Mouse (Mus musculus) neutrophil, adult 5-6 weeks (primary cell): ENCODE results near the gene Art3. TPM values are rescaled to one million over a fixed set of nuclear protein-coding genes. Genes with fewer than 3 reads are reported as not detected.

Source experiments
- ATAC-seq: fragments of 151-379, 151-347 bp; 2 replicates; pipeline ENCODE4 v1.8.0; 2017; ENCODE audit warnings: mild to moderate bottlenecking, moderate TSS enrichment; ENCODE audit not compliant: insufficient number of reproducible peaks, poor library complexity, low FRiP score, severe bottlenecking; ENCODE audit errors: extremely low read depth
- total RNA-seq: library from RNA; stranded (forward); fragments of 200-1000 nt; gene quantifications from 2 replicates; pipeline ENCODE4 v1.2.3, GENCODE M21; 2017

Art3 gene
- total RNA-seq, 1 experiment from 2014 or later = not detected

DNA sequence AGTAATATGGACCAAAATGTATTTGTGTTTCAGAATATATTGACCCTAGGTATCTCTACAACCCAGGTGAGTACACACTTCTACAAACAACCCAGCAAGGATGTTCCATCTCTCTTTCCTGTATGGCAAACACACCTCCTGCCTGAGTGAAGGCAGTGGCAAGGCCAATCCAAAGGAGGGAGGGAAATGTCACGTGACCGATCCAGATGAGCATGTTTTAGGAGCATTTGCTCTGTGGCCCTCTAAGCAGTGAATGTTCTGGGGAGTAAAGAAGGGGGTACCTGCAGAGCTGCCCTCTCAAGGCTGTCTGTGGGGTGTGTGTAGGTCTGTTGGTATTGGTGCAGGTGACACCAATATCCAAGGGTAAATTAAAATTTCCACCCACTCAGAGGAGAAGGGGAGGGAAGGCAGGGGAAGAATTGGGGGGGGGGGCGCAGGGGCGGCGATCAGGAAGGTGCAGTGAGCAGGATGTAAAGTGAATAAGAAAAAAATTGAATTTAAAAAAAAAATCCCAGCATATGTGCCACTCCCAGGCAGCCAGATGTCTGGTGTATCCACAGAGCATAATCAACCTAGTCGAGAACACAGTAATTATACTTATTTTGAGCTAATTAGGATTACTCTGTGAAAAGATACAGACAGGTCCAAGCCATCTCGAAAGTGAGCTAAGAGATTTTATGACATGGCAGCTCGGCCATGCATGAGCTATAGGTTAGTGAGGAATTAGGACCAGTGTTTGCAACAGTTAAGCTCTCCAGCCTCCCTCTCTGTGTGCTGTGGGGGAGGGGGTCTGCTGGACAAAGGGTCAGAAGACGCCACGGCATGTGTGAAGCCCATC, 72.2 kb downstream of the Art3 start:
- ATAC-seq = no peak

DNA sequence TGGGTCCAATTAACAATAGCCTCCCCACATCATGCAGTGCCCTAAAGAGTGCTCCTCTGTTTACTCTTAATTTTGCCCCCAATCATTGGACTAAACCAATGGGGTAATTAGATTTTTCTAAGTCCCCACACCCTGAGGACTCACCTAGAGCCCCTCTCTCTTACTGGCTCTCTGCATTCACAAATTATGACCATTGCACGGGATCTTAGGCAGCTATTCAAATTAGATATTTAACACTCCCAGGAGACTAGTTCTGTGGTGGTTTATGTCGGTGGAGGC, 72.7 kb downstream of the Art3 start:
- no peak for ATAC-seq

DNA sequence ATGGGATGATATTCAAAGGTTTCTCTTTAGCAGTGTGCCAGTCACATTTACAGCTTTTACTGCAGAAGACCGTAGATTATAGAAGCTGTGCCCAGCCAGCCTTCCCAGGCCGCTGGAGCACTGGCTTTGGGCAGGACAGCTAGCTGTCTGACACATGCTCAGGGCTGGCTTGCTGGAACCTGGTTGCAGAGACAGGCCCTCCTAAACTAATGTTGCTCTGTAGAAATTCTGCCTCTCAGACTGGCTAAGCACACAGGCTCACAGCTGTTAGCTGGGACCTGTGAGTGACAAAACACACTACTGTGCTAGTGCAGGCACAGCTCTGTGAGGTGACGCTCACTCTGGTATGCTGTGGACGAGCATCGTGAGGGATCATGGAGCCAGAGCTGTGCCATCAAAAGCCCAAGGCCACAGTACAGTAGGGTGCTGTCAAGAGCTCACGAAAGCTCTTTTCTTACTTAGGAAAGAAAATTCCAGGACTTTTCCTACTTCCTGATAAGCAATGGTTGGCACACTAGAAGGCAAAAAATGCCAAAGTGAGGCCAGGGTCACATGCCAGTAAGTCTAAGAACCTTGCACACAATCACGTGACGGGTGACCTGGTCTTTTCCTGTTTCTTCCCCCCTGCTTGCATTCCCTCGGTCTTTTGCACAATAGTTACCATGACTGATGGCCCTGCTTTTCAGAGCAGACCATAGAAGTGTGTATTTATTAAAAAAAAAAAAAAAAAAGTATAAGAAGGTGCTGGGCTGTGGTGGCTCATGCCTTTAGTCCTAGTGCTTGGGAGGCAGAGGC, 77.9 kb downstream of the Art3 start:
- ATAC-seq = no peak

DNA sequence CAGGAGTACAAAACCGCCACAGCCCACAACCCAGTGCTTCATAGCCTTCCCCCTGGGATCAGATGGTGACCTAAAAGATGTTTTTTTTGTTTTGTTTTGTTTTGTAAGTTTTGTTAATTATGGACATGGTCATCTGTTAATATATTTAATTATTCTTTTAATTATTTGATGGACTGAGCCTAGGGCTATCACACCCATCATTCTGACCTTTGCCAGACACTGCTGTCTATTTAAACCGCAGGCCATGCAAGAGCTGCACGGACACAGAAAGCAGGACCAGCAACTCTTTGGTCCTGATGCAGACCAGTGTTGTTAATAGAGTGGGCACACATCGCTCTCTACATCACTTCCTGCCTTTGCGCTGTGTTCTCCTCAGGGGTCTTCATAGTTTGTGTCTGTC, 78.9 kb downstream of the Art3 start:
- ATAC-seq = no peak

DNA sequence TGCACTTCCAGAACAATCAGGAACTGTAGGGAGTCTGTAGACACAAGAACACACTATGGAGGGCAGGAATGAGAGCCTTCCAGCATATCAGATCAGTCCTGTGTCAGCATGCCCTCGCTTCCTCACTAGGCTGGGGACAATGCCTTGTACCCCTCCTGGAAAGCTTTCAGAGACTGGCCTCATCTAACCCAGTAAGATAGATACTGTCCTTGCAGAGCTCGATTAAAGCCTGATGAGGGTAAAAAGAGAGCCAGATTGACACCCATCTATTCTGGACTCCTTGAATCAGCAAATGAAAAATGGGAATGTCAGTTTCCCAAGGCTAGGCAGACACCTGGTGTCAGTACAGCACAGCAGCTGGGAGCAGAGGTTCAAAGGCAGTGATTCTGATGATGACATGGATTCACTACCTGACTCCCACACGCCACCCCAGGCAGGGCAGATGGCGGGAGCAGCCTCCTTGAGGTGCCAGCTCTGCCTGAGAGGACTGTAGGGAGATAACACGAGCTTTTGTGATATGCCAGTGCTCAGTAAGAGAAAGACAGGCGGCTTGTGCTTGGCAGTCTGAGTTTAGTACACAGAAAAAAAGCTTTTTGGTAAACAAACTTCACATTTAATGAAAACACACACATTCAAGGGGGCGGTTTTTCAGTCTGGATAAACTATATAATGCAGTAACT, 80.0 kb downstream of the Art3 start:
- ATAC-seq = no peak

DNA sequence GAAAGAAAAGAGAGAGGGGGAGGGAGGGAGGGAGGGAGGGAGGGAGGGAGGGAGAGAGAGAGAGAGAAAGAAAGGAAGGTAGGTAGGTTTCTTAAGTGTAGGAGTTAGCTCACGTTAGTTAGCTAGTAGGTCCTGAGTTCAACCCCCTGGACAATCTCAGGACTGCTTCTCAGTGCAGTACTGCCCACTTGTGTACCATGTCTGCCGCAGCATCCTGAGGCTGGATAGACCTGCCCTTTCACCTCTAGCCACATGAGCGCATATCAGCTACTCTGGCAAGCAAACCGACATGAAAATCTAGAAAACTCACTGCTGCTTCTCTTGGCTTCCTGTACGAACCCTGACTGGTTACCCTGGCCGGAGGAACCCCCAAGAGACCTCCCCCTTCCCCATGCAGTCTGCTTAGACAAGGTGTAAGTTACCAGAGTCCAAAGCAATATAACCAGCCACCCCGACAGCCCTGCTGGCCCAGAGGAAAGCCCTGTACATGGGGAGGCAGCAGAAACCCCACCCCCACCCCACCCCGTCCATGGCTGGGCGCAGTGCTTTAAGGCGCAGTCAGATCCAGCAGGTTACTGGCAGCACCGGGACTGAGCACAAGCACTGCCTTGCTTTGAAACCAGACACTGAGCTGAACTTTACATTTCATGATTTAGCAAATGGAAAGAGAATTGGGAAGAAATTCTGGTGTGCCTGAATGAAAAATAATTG, 81.8 kb downstream of the Art3 start:
- ATAC-seq = no peak

GRCm38 (mm10) chr5:92413982-92414375, 82.4 kb downstream of the Art3 start:
- ATAC-seq = no peak

- no peak for ATAC-seq
Measured at GRCm38 (mm10) chr5:92424126-92424525, 92.5 kb downstream of the Art3 start.

- no peak for ATAC-seq
Measured at GRCm38 (mm10) chr5:92430723-92431122, 99.1 kb downstream of the Art3 start.

GRCm38 (mm10) chr5:92431611-92432010, 100.0 kb downstream of the Art3 start:
- no peak for ATAC-seq

GRCm38 (mm10) chr5:92434070-92434469, 102.4 kb downstream of the Art3 start:
- ATAC-seq = no peak

- ATAC-seq = no peak
Measured at GRCm38 (mm10) chr5:92434571-92434985, 103.0 kb downstream of the Art3 start.

GRCm38 (mm10) chr5:92435025-92435584, 103.5 kb downstream of the Art3 start, which contains the start of gene Nup54:
Gene Nup54 (minus strand): TSS chr5:92435219.
- ATAC-seq = peak; percentile 98

- no peak for ATAC-seq
Measured at GRCm38 (mm10) chr5:92438540-92438939, 106.9 kb downstream of the Art3 start.

DNA sequence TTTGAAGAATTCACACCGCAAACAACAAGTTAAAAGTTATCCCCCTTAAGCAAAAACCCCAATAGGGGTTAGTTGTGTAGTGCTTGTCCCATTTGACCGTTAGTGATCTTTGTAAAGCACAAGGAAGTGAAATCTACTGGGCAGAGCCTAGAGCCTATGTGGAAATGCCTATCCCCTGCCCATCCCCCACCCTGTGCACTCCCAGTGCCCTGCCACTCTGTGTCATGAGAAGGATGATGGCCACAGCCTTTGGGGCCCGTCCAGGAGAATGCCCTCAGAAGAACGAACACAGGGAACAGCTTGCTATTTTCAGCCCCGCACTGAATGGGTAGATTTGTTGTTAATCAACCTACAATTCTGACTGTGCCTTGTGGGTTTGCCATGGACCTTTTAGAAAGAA, 109.9 kb downstream of the Art3 start:
- peak; percentile 27; the same call in 1 of the 2 replicates for ATAC-seq

- ATAC-seq = no peak
Measured at GRCm38 (mm10) chr5:92442914-92443313, 111.3 kb downstream of the Art3 start.

- no peak for ATAC-seq
Measured at GRCm38 (mm10) chr5:92445016-92445415, 113.4 kb downstream of the Art3 start.

DNA sequence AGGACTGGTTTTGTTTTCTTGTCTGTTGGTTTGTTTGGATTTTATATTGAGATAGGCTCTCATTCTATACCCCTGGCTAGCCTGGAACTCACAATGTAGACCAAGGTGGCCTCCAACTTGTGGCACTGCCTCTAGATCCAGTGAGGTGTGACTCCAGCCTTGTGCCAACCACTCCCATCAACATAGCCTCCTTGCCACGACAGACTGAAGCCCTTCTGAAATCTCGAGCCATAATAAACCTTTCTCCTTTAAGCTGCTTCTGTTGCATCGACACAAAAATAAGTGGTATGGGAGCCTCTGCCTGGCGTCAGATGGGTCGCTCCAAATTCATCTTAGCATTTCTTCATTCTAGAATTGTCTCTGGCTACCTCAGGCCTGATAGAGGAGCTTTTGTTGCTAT, 115.1 kb downstream of the Art3 start:
- no peak for ATAC-seq

DNA sequence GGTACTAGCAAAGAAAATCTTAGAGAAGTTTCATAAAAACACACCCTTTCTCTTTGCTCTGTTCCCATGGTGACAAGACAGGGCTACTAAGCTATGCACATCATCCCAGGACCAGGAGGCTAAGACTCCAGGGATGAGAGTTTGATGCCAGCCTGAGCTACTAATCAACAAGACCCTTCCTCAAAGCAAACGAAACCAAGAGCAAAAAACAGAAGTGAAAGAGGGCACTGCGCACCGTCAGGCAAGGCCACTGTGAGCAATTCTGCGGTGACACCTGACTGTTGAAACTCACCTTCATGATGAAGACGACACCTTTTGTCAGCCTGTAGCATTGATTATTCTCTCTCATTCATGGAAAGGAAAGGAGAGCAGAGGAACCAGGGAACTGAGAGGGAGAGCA, 121.2 kb downstream of the Art3 start:
- no peak for ATAC-seq
